Mouse (Mus musculus) hindbrain, postnatal 0 days (tissue): ENCODE results near the gene Ddah2. TPM values are rescaled to one million over a fixed set of nuclear protein-coding genes. Genes with fewer than 3 reads are reported as not detected.

Experiments used
- ATAC-seq: fragments of 200-750 bp; cut with Nextera tagmentation; 2 replicates; pipeline ENCODE4 v1.8.0; 2017; ENCODE audit warnings: mild to moderate bottlenecking, moderate TSS enrichment, moderate library complexity
- DNase-seq: peaks from one replicate; pipeline ENCODE4 v3.0.0-alpha.2; 2015; ENCODE audit warnings: low spot score
- H3K27ac ChIP-seq: fragments of 300-500 bp; sonication (generic); 2 replicates; pipeline ENCODE4 v1.5.1; 2014; ENCODE audit warnings: mild to moderate bottlenecking
- H3K27me3 ChIP-seq: fragments of 300-500 bp; sonication (generic); 2 replicates; pipeline ENCODE4 v1.6.1; 2014; ENCODE audit warnings: low read length, mixed read lengths; ENCODE audit not compliant: insufficient read depth
- H3K36me3 ChIP-seq: fragments of 300-500 bp; sonication (generic); 2 replicates; pipeline ENCODE4 v1.6.1; 2014; ENCODE audit warnings: low read length, mixed read lengths; ENCODE audit not compliant: insufficient read depth
- H3K4me1 ChIP-seq: fragments of 300-500 bp; sonication (generic); 2 replicates; pipeline ENCODE4 v1.6.1; 2014; ENCODE audit warnings: antibody characterized with exemption, low read length, mixed read lengths; ENCODE audit not compliant: insufficient read depth
- H3K4me2 ChIP-seq: fragments of 300-500 bp; sonication (generic); 2 replicates; pipeline ENCODE4 v1.6.1; 2014; ENCODE audit warnings: low read depth, mild to moderate bottlenecking, low read length, moderate library complexity, mixed read lengths
- H3K4me3 ChIP-seq: fragments of 300-500 bp; sonication (generic); 2 replicates; pipeline ENCODE4 v1.5.1; 2014; ENCODE audit warnings: low read length
- H3K9ac ChIP-seq: fragments of 300-500 bp; sonication (generic); replicated peaks from 2 replicates; pipeline ENCODE4 v1.6.1; 2014; ENCODE audit warnings: mild to moderate bottlenecking, low read length, moderate library complexity, mixed read lengths
- H3K9me3 ChIP-seq: fragments of 300-500 bp; sonication (generic); 2 replicates; pipeline ENCODE4 v1.6.1; 2016; ENCODE audit warnings: low read length, mixed read lengths
- CTCF ChIP-seq: IDR thresholded peaks from 2 replicates; pipeline ENCODE4 v1.5.1; 2016; ENCODE audit warnings: antibody characterized with exemption, control low read depth, low read depth
- WGBS: fragments of 180-500 bp; shearing (Covaris S2); extraction: QIAGEN DNeasy Blood & Tissue Kit; methylation state at CpG from one replicate; pipeline ENCODE4 v1.1.7; 2014; 5-methylcytosine and 5-hydroxymethylcytosine counted together
- polyA plus RNA-seq: library from polyadenylated mRNA; unstranded; fragments of >200 nt; fragmentation: Nextera tagmentation; extraction: Ambion mirVana; gene quantifications from 2 replicates; pipeline ENCODE4 v1.2.1, GENCODE M21; 2015
- total RNA-seq: library from RNA; depleted of rRNA; stranded (reverse); fragments of >200 nt; gene quantifications from 2 replicates; pipeline ENCODE4 v1.2.3, GENCODE M21; 2014

Ddah2 gene
- total and polyA plus RNA-seq, 2 experiments from 2014 or later: 228 to 322 TPM

DNA sequence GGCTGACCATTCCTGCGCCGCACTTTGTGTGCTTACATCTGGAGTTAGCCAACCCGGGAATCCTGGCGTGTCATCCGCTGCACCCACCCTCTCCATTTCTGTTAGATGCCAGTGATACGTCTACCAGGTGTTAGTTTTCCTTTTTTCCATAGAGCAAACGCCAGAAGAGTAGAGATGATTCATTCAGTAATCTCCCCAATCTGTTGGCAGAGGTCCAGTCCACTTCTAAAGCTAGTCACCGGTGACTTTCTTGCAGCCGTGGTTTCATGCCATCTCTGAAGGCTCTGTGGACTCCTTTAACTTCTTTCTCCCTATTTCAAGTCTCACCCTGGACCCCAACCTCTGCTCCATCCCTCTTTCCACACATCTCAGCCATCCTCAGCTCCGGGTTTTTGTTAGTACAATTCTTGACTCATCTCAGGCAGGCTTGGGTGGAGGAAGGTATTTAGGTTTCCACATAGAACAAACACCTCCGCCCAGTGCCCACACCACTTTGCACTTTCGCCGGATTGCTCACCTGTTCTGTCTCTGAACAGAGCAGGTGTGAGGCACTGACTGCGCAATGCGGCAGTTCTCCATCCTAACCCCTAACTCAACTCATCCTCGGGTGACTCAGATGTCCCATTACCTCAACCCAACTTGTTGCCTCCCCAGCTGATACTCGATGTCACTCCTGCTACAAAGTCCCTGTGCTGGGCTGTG, 9.5 kb downstream of the Ddah2 start:
- Histone ChIP-seq H3K9ac (no peak overlapping the region), H3K36me3 (no peaks in the 10 kb centered on the region), H3K4me1 (0 out of 2 replicates have a peak, but pooled peaks cover 6% of the 10 kb centered on the region), H3K4me3 (no peak overlapping the region), H3K27ac (no peak overlapping the region), H3K9me3 (no peaks in the 10 kb centered on the region), H3K27me3 (peaks cover 12% of the 10 kb centered on the region), H3K4me2 (no peak overlapping the region)
- no peak for ATAC-seq
- no peak for DNase-seq
- WGBS: 87% methylated on average over 17 of the region's 17 CpGs
- TF ChIP-seq CTCF: no peak

DNA sequence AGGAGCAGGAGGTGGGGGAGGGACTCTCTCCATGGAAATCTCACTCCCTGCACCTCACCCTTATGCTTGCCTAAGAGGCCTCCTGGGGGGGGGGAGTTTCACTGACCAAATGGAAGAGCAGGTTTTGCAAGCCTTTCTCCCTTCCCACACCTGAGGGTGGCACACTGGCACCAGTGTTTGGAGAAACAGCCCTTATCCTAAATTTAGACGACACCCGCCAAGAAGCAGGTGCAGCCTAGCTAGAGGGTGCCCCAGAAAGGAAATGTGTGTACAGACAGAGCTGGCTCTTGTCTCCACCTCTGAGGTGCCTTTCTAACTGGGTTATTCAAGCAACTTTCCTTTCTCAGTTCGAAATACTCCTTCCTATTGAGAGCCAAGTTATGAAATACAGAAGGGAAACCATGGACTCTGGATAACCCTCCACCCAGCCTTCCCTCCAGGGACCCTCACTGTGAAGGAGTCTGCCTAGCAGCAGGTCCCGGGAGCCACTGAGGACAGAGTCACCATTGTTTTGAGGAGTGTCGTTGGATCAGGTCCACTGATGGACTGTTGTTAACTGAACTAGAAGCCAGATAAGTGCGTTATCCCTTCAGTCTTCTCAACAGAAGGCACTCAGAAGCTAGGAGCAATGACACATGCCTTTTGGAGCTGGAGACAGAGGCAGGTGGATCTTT, 11.9 kb downstream of the Ddah2 start:
- no peak for DNase-seq
- TF ChIP-seq CTCF: no peak
- Histone ChIP-seq H3K4me1 (no peaks in the 10 kb centered on the region), H3K4me3 (no peak overlapping the region), H3K36me3 (no peaks in the 10 kb centered on the region), H3K27me3 (no peaks in the 10 kb centered on the region), H3K27ac (no peak overlapping the region), H3K9me3 (no peaks in the 10 kb centered on the region), H3K4me2 (no peak overlapping the region), H3K9ac (no peak overlapping the region)
- WGBS: 47% methylated on average over 6 of the region's 6 CpGs
- ATAC-seq: no peak

DNA sequence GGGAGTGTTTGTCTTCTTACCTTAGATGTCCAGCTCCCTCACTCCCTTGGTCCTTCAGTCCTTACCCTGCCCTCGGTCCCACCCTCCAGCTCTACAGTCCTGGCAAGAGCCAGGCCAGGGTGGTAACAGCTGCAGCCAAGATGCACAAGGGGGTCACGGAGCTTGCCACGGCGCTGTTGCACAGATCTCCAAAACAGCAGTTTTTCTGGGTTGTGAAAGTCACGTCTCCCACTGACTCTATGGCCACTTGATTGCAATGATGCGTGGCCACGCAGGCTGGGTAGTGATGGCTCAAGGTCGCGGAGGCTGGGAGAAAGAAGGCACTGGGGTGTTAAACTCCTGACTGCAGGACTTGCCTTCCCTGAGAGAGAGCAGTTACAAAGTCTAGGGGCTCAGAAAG, 12.6 kb downstream of the Ddah2 start:
- Histone ChIP-seq H3K9ac (no peak overlapping the region), H3K4me2 (no peak overlapping the region), H3K9me3 (no peaks in the 10 kb centered on the region), H3K27me3 (no peaks in the 10 kb centered on the region), H3K36me3 (no peaks in the 10 kb centered on the region), H3K4me1 (no peaks in the 10 kb centered on the region), H3K4me3 (no peak overlapping the region), H3K27ac (no peak overlapping the region)
- ATAC-seq (no peak), DNase-seq (no peak)
- WGBS: 74% methylated on average over 9 of the region's 9 CpGs
- TF ChIP-seq CTCF: no peak

DNA sequence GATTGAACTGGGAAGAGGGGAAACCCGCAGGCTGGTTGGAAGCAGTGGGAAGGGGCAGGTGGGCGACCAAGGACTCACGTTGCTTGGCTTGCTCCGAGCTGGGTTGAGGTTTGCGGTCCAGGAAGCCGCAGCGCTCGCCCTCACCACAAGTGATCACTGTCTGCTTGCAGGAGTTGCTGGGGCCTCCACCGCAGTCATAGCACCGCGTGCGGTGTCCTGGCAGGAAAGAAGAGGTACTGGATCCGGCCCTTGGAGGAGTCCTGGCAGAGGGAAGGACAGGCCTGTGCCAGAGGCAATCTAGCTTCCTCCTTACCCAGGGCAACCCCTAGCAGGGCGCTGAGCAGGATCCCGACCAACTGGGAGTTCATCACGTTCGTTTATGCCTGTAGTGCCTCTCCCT, 15.3 kb downstream of the Ddah2 start:
- Histone ChIP-seq H3K4me1 (no peaks in the 10 kb centered on the region), H3K27ac (no peak overlapping the region), H3K9me3 (no peaks in the 10 kb centered on the region), H3K9ac (no peak overlapping the region), H3K4me3 (no peak overlapping the region), H3K4me2 (no peak overlapping the region), H3K36me3 (no peaks in the 10 kb centered on the region), H3K27me3 (no peaks in the 10 kb centered on the region)
- no peak for ATAC-seq
- no peak for DNase-seq
- WGBS: 42% methylated on average over 17 of the region's 17 CpGs
- TF ChIP-seq CTCF: no peak

DNA sequence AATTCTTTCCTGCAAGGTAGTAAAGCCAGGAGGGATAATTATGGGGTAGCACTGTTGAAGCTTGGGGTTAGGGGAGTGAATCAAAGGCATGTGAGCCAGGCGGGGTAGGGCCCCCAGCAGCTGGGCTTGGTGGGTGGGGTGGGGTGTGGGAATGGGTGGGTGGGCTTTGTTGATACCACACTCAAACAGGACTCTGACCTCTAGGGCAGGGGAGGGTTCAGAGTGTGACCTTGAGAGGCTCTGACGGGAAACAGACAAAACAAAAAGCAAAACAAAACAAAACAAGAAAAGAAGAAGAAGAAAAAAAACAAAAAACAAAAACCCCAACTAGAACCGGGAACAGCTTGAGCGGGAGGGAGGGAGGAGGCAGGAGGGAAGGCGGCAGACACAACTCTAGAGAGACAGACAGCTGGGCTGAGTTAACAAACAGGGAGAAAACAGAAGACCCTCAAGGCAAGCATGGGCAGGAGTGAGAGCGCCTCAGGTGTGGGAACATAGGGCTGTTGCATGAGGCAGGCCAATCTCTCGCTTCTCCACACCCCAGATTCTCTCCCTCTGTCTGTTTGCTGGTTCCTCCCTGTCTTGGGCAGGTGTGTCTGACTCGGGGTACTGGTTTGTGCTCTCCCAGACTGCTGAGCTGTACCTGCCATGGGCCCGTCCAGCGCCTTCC, 17.8 kb downstream of the Ddah2 start, which contains the start of gene Ly6g6e:
Gene Ly6g6e (plus strand): TSS at position 396 of the 670 bp plus-strand sequence.
- H3K4me3 ChIP-seq: peak within 1 kb of the TSS; percentile 20
- H3K36me3 ChIP-seq: no peaks in the 10 kb centered on the region

DNA sequence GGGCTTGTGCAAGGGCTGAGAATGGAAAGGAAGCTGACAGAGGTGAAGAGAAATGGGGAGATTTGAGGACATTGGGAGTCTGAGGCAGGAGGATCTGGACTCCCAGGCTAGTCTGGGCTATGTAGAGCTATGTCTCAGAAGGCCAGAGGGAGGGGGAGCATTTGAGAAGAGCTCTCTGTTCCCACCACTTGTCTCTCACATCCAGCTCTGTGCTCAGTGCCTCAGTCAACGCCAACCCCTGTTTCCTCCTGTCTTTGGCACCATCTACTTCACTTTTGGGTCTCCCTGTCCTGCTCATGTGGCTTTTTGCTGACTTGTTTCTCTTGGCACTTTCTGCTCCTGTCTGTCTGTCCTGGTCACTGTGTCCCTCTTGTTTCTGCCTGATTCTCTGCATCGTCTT, 18.4 kb downstream of the Ddah2 start:
- DNase-seq: no peak

More for the DNA sequence above, 17.8 kb downstream of the Ddah2 start, which contains the start of gene Ly6g6e:
- Histone ChIP-seq H3K4me1 (no peaks in the 10 kb centered on the region), H3K27me3 (no peaks in the 10 kb centered on the region), H3K27ac (no peak within 1 kb of the TSS), H3K9me3 (no peaks in the 10 kb centered on the region), H3K4me2 (peak within 1 kb of the TSS; percentile 49), H3K9ac (no peak within 1 kb of the TSS; the same call in 1 of the 2 replicates)
- DNase-seq: no peak
- 47% methylated on average over 10 of the region's 10 CpGs for WGBS
- no peak for TF ChIP-seq CTCF
- no peak for ATAC-seq

More for the DNA sequence above, 18.4 kb downstream of the Ddah2 start:
- Histone ChIP-seq H3K9me3 (no peaks in the 10 kb centered on the region), H3K9ac (no peak overlapping the region), H3K27ac (no peak overlapping the region), H3K4me2 (peak overlapping the region; percentile 49; the same call in 1 of the 2 replicates), H3K4me1 (no peaks in the 10 kb centered on the region), H3K4me3 (no peak overlapping the region), H3K36me3 (no peaks in the 10 kb centered on the region), H3K27me3 (no peaks in the 10 kb centered on the region)
- 39% methylated on average over 2 of the region's 2 CpGs for WGBS
- TF ChIP-seq CTCF: no peak
- no peak for ATAC-seq
